Mouse (Mus musculus) neural tube, embryonic 10.5 days (tissue): ENCODE measurements around the gene Mfsd11.

Experiments used
- DNase-seq: peaks from one replicate; pipeline ENCODE4 v3.0.0-alpha.2; 2017; ENCODE audit warnings: low spot score; ENCODE audit errors: extremely low spot score

Mfsd11 gene

DNA sequence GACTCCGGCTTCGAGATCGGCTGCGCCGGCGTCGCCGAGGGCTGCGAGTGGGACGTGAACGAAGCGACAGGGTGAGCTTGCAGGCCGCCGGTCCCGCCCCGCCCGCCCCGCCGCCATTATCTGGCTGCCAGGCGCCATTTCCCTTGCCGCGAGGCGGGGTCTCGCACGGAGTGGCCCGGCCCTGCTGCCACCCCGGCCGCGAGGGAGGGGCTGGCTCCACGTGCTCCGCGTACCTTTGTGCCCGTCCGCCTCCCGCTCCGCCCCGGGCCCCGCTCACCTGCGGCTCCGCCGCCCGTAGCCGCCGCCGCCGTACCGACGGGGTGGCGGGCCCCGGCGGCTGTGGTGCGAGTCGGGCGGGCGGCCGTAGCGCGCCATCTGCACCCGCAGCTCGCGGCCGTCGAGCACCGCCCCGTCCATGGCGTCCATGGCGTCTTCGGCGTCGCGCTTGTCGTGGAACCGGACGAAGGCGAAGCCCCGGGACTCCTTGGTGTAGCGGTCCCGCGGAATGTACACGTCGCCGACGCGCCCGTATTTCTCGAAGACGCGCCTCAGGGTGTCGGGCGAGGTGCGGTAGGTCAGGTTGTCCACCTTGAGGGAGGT lies at the start of gene Mfsd11:
Mfsd11 (plus strand) TSS at position 150 of the 600 bp plus-strand sequence.
- DNase-seq, result peak; percentile 67

DNA sequence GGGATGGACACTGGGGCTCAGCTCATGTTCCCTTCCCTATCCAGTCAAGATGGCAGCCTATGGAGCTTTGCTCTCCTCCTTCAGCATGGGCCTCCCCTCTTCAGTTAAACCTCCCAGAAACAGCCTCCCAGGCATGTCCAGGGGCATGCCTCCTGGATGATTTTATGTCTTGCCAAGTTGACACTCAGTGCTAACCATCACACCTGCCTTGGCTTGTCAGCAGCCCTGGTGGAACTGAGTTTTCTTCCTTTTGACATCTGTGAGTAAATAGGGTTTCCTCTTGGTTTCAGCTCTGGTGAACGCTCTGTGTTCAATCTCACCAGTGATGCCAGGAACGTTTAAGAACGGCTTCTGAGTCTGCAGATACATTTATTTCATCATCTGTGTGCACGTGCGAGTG lies 49.5 kb upstream of the Mfsd11 start:
- DNase-seq, result no peak

- no peak for DNase-seq
Measured at GRCm38 (mm10) chr11:116806136-116807071, 45.8 kb upstream of the Mfsd11 start.

- no peak for DNase-seq
Measured at GRCm38 (mm10) chr11:116807116-116807515, 45.1 kb upstream of the Mfsd11 start.

DNA sequence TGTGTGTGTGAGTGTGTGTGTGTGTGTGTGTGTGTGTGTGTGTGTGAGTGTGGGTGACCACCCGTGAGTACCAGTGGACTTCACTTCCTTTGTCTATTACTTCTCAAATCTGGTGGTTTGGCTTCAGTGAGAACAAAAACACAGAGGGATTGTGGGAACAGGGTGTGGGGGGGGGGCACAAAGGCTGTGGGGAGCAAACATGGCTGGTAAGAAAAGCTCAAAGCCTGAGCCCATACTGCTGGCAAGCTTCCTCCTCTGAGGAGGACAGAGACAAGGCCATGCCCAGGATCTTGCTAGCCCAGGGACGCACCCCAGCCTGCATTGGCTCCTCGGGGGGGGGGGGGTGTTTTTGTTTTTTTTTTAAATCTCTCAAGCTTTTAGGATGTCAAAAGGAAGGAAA lies 44.7 kb upstream of the Mfsd11 start:
- no peak for DNase-seq

- DNase-seq, result peak; percentile 87
Measured at GRCm38 (mm10) chr11:116807938-116808606, 44.2 kb upstream of the Mfsd11 start.

DNA sequence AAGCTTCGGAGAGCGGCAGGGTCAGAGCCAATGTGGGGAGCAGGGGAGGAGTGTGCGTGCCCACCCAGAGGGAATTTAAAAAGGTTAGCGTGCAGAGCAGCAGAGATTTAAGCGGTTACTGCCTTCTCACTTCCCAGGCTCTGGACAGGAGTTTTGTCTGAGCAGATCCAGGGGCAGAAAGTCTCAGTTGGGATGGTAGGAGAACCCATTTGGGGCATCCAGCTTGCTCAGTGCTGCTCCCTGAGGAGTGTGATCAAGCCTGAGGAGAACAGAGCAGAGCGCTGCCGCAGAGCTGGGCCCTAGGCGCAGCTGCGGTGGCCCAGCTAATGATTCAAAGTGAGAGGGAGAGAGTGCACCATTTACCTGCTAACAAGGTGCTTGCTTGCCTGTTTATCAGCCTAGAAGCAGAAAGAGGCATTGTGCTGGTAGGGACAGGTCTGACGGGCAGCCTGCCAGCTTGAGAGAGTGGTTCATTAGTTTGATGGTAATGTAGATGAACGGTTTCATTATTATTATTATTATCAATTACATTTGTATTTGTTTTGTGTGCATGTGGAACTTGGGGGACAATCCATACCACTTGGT lies 43.3 kb upstream of the Mfsd11 start:
- DNase-seq, result no peak

DNA sequence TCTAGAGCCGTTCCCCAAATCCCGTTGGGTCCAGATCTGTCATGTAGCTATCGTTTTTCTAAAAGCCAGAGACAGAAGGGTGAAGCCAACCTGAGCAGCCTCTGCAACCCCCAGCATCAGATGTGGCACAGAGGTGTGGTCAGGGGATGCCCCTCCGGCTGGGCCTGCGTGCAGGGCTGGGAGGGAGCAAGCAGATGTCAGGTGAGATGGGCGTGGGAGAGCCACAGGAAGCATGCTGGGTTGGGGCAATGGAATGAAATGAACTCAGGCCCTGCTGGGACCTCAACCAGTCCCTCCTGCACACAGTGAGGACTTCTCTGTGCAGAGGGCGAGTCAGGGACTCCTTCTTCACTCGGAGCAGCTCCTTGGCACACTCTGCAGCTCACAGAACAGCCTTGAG lies 42.7 kb upstream of the Mfsd11 start:
- DNase-seq, result no peak

DNA sequence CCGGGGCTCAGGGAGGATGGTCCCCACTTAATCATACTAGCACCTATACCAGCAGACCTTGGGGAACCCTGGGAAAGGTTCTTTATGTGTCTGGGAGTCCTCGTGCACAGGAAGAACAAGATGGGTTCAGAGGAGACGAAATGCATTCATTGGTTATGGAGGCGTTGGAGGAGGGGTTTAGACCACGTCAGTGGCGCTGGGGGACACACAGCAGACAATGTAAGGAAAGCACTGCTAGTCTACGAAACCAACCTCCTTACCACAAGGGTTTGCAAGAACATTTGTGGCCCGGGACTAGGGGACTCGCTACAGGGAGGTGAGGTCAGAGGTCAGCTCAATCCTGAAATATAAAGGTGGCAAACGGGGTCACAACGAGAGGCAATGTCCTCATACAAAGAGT lies 41.7 kb upstream of the Mfsd11 start:
- no peak for DNase-seq

GRCm38 (mm10) chr11:116810983-116811901 lies 41.0 kb upstream of the Mfsd11 start:
- peak; percentile 78 for DNase-seq

DNA sequence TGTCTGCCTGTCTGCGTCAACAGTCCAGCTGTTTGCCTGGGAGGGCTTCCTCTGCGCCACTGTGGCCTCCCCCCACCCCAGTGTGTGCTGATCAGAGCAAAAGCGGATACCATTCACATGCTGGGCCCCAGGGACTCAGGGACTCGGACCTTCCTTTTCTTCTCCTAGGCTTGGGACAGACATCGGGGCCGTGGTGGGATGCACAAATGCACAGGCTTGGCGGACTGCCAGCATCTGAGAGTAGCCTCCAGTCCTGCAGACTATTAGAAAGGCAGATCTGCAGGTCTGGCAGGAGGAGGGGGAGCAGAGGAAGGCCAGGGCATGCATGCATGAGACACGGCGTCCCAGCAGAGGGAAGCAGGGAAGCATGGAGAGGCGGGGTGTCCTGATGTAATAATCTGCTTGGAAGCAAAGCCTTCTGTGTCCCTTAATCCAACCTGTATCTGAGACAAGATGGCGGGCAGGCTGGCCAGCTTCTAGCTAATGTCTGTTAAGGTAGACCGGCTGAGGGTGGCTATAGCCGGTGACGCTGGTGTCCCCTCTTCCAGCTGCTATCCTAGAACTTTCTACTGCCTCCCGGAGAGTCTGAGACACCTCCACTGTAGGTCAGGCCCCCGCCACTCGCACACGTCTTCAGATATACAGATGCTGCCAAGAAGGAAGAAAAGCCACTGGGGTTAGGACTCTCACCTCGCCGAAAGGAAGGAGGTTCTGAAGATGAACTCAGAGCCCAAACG lies 39.3 kb upstream of the Mfsd11 start:
- DNase-seq, result peak; percentile 63

DNA sequence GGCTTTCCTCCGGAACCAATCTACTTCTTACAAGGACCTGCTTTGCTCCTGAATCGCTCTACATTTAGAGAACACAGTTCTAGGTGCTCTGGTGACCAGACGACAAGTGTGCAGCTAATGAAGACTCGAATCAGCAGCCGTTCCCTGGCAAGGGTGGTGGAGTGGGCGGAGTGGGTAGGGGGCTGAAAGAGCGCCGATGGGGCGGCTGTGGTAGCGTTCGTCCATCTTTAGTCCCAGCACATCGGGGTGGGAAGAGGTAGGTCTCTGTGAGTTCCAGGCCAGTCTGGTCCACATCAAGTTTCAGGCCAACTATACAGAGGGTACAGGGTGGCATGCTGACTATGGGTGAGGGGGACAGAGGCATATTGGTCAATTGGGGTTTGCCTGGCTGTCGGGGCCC lies 38.6 kb upstream of the Mfsd11 start:
- DNase-seq, result no peak

DNA sequence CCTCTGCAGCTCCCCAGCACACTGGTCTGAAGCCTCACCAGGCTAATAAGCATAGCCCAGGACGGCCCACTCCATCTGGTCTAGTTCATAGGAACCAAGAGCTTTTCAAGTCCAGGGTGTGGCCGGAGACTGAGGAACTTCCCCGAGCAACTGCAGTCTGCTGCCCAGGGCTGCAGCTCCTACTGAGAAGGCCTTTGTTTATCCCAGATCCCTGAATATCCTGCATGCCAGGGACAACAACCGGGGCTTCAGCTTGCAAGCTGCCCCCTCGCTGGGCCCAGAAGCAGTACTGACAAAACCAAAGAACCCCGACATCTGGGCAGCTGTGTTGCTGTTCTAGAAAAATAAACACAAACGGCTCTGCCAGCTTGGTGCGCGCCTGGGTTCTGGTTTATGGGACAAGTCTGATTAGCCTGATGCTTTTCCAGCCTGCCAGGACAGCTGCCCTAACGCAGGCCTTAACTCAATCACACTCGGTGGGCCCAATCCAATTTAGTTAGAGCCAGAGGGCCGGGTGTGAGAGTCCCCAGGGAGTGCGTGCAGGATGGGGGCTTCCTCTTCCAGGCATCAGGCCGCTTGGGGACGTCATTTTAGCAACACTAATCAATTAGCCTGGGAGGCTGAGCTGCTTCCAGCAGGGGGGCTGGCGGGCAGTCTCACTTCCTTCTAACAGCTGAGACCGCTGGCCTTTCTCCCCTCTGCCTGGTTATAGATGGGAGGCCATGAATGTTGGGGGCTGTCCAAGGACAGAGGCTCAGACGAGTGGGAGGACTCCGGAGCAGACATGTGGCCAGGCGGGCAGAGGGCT lies 38.0 kb upstream of the Mfsd11 start:
- peak; percentile 67 for DNase-seq

DNA sequence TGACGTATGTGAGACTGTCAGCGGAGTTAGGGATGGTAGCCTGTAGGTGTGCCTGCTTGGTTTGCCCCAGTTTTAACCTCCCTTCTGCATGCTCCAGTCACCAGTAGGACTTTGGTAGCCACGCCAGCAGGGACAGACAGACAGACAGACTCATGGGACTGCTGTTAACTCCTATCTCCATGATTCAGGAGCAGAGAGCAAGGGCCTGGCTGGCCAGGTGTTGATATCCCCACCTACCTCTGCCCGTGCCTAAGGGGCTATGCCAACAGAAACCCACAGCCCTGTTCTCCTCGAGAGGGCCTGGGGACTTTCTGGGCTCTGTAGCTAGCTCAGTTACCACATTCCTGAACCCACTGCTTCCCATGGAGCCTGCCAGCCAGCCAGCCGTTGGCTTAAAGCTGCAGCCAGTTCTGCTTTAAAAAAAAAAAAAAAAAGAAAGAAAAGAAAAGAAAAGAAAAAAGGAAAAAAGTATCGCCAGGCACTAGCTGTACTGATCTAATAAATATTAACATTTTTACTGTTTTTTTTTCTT lies 37.3 kb upstream of the Mfsd11 start:
- DNase-seq, result no peak

GRCm38 (mm10) chr11:116816769-116817168 lies 35.5 kb upstream of the Mfsd11 start:
- no peak for DNase-seq

- DNase-seq, result no peak
Measured at GRCm38 (mm10) chr11:116817567-116817966, 34.7 kb upstream of the Mfsd11 start.

DNA sequence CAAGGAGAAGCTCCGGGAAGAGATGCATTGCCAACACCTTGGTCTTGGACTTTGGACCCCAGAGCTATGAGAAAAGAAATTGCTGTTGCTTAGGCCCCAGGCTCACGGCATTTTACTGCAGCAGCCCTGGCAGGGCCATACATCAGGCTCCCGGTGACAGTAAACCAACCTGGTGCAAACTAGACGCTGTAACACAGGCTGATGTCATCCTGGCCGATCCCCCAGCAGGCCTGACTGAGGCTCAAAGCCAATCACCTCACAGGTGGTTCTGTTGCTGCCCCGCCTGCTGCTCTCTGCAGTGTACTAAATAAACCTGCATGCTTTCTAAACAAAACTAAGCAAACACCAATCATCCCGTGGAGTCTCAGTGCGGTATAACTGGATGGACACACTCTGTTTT lies 33.5 kb upstream of the Mfsd11 start:
- no peak for DNase-seq

DNA sequence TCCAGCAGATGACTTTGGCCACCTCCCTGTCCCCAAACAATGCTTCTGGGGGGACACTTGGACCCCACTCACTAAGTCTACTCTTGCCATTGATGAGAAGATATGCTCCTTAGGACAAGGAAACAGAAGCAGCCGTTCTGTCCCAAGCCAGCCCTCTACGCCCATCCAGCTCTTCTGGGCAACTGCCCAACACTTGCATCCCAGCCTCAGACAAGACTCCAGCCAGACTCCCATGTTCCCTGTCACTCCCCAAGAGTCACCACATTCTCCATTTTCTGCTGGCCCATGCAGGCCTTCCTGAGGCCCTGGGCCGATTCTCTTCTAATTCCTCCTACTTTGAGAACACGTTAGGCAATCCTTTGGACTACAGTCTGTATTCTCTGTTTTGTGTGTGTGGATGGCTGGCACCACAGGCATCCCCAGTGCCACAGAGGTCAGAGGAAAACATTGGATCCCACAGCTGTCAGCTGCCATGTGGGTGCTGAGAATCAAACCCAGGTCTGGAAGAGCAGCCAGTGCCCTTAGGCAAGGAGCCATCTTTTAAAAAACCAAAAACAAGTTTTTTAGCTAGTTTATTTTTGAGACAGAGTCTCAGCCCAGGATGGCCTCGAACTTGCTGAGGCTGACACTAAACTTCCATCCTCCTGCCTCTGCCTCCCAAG lies 32.2 kb upstream of the Mfsd11 start:
- no peak for DNase-seq
